Comparison of ENCODE assay signal across 19 mouse cellular contexts in the genomic region with DNA sequence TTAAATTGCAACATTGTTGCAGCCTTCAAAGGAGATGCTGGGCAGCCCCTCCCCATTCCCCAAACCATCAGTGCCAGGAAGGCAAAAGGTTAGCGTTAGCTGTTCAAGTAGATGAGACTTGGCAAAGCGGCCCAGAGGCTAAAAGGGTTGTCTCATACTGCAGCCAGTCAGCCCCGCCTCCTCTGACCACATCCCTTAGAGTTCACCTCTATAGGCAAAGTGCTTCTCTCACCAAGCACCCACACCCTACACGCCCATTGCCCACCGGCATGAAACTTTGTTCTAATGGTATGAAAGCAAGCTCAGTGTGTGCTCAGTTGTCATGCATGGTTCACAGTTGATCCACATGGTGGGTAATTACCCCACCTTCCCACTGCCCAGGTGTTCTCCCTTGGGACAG. TPM values are rescaled to one million over a fixed set of nuclear protein-coding genes. Genes with fewer than 3 reads are reported as not detected.
A peak's percentile ranks its signal among the peaks of the same experiment; 100 is the strongest.
DNase-seq lines count a peak whose midpoint lies in the region; ATAC-seq and TF ChIP-seq lines count a peak whose summit lies in the region.
"Had no signal": no experiment of that assay in that cellular context is flagged by ENCODE, and none has a peak within 500 bp of the region (broad histone marks: within the 10 kb centered on the region; RNA-seq: fewer than 3 reads in every experiment).

No protein-coding gene starts in this region.

- no peak overlapping the region for H3K4me3 ChIP-seq in lung, postnatal 0 days (ENCODE audit: low read depth, low read length)
- no peak overlapping the region for H3K4me3 ChIP-seq in spleen, adult 2 months (ENCODE audit: extremely low read depth, insufficient read depth, insufficient read length)
- H3K4me3 ChIP-seq in liver, postnatal 0 days (ENCODE audit: low read depth, low read length): no peak overlapping the region
- H3K4me3 ChIP-seq: embryonic facial prominence, embryonic 13.5 days; forebrain, embryonic 12.5 days; gastrocnemius, adult 2 months; hindbrain, embryonic 10.5 days; stomach, embryonic 15.5 days had no signal

- peak; percentile 15 for DNase-seq in lung, postnatal 14 days
- DNase-seq in lung, postnatal 0 days (ENCODE audit: low spot score): no peak
- DNase-seq in spleen, adult 2 months (ENCODE audit: low read depth in 1 of 2, low spot score in 2 of 2): peak; percentile 54 to 74
- DNase-seq in thymus, postnatal 4 days: peak; percentile 70
- DNase-seq in retina, postnatal 1 day: no peak
- DNase-seq in liver, postnatal 0 days: no peak
- DNase-seq: adrenal gland, adult 8-10 months; cerebellum, postnatal 25 days; gastrocnemius, adult 2 months; kidney, adult 11 months; liver had no signal

- H3K4me2 ChIP-seq in lung, postnatal 0 days (replicated peaks; ENCODE audit: low read depth, low read length): no peak overlapping the region
- H3K4me2 ChIP-seq in liver, postnatal 0 days (ENCODE audit: low read depth, low read length): no peak overlapping the region
- H3K4me2 ChIP-seq: embryonic facial prominence, embryonic 13.5 days; forebrain, embryonic 12.5 days; heart, embryonic 11.5 days; stomach, embryonic 15.5 days had no signal

- H3K27me3 ChIP-seq in lung, postnatal 0 days (replicated peaks; ENCODE audit: insufficient read depth, low read length): no peaks in the 10 kb centered on the region
- no peaks in the 10 kb centered on the region for H3K27me3 ChIP-seq in spleen, adult 2 months (ENCODE audit: control insufficient read depth, insufficient read depth, low read length)
- H3K27me3 ChIP-seq in liver, postnatal 0 days (ENCODE audit: insufficient read depth, low read length): no peaks in the 10 kb centered on the region
- H3K27me3 ChIP-seq: embryonic facial prominence, embryonic 13.5 days; Patski; stomach, embryonic 15.5 days had no signal

- no peak for ATAC-seq in lung, postnatal 0 days
- ATAC-seq in inflammation-experienced regulatory T-cells, adult 6 months: peak; percentile 67
- ATAC-seq in liver, postnatal 0 days: no peak
- ATAC-seq: Patski had no signal

- no peak for TF ChIP-seq CTCF in lung, postnatal 0 days (IDR thresholded peaks at IDR 0.05)
- no peak for TF ChIP-seq CTCF in spleen, adult 2 months (IDR thresholded peaks at IDR 0.05; ENCODE audit: extremely low read depth, insufficient read depth, insufficient read length, insufficient replicate concordance)
- no peak for TF ChIP-seq CTCF in liver, postnatal 0 days (IDR thresholded peaks at IDR 0.05; ENCODE audit: low read depth)

- no peak overlapping the region for H3K9ac ChIP-seq in lung, postnatal 0 days (replicated peaks; ENCODE audit: low read depth)
- H3K9ac ChIP-seq in liver, postnatal 0 days (replicated peaks): no peak overlapping the region
- H3K9ac ChIP-seq: embryonic facial prominence, embryonic 13.5 days; forebrain, embryonic 12.5 days; stomach, embryonic 15.5 days had no signal

- H3K4me1 ChIP-seq in lung, postnatal 0 days (ENCODE audit: insufficient read depth, low read depth, low read length): no peaks in the 10 kb centered on the region
- H3K4me1 ChIP-seq in spleen, adult 2 months (ENCODE audit: control insufficient read depth, insufficient read depth, insufficient read length): peaks cover 17% of the 10 kb centered on the region; the same call in 1 of the 2 replicates
- no peaks in the 10 kb centered on the region for H3K4me1 ChIP-seq in liver, postnatal 0 days (ENCODE audit: insufficient read depth)
- H3K4me1 ChIP-seq: embryonic facial prominence, embryonic 13.5 days; stomach, embryonic 15.5 days had no signal

- H3K27ac ChIP-seq in lung, postnatal 0 days (ENCODE audit: low read length): no peak overlapping the region
- peak overlapping the region; percentile 81 for H3K27ac ChIP-seq in spleen, adult 2 months (ENCODE audit: insufficient read depth, low read length)
- H3K27ac ChIP-seq in liver, postnatal 0 days (ENCODE audit: low read depth): no peak overlapping the region
- H3K27ac ChIP-seq: embryonic facial prominence, embryonic 13.5 days; forebrain, embryonic 12.5 days; gastrocnemius, adult 2 months; hindbrain, embryonic 10.5 days; macrophage; stomach, embryonic 15.5 days had no signal

- WGBS in lung, postnatal 0 days: 80% methylated on average over 5 of the region's 5 CpGs
- 29% methylated on average over 5 of the region's 5 CpGs for WGBS in spleen, adult 2 months
- 76% methylated on average over 5 of the region's 5 CpGs for WGBS in liver, postnatal 0 days (ENCODE audit: insufficient replicate concordance)

- H3K36me3 ChIP-seq in lung, postnatal 0 days (ENCODE audit: insufficient read depth, low read length): no peaks in the 10 kb centered on the region
- H3K36me3 ChIP-seq in spleen, adult 2 months (ENCODE audit: control insufficient read depth, insufficient read depth, low read length): no peaks in the 10 kb centered on the region
- H3K36me3 ChIP-seq in liver, postnatal 0 days (replicated peaks; ENCODE audit: insufficient read depth, low read length): no peaks in the 10 kb centered on the region
- H3K36me3 ChIP-seq: embryonic facial prominence, embryonic 13.5 days; forebrain, embryonic 12.5 days; hindbrain, embryonic 10.5 days; stomach, embryonic 15.5 days had no signal

- H3K9me3 ChIP-seq in lung, postnatal 0 days (ENCODE audit: low read length): no peaks in the 10 kb centered on the region
- H3K9me3 ChIP-seq in liver, postnatal 0 days (ENCODE audit: low read length): no peaks in the 10 kb centered on the region
- H3K9me3 ChIP-seq: embryonic facial prominence, embryonic 13.5 days; forebrain, embryonic 12.5 days; hindbrain, embryonic 10.5 days; stomach, embryonic 15.5 days had no signal

- no peak for TF ChIP-seq EP300 in lung, postnatal 0 days (IDR thresholded peaks at IDR 0.05)
- no peak for TF ChIP-seq EP300 in liver, postnatal 0 days (IDR thresholded peaks at IDR 0.05; ENCODE audit: low read depth)

- 0 out of 2 replicates have a peak, but pooled peaks have one; percentile 14 for TF ChIP-seq POLR2A in spleen, adult 2 months (IDR thresholded peaks at IDR 0.05; ENCODE audit: low read depth, low read length)

RNA-seq across cellular contexts. Expression of a gene that starts 43.4 kb away (rescaled TPM):
- 5.0 and 5.6 TPM in 2 replicates for polyA plus RNA-seq in lung, postnatal 0 days (2015; fragmentation: Nextera tagmentation; extraction: Ambion mirVana)
- polyA plus RNA-seq in inflammation-experienced regulatory T-cells, adult 6 months (2017; shearing (Covaris generic)): 10 to 100 TPM; 17.0 to 63.3 (median 36.8) TPM
- polyA plus RNA-seq in spleen, adult 2 months (2012; rRNA removed): 43.7 and 46.8 TPM in 2 replicates
- polyA plus RNA-seq in liver, postnatal 0 days (2015; fragmentation: Nextera tagmentation; extraction: Ambion mirVana): 1.1 and 1.5 TPM in 2 replicates

Comparison
In these comparisons a context has a peak if more than half of its experiments do, and no peak if none do; other contexts are left out.
1. DNase-seq: peak in lung, postnatal 14 days (single experiment), spleen, adult 2 months (2 of 2) and thymus, postnatal 4 days (single experiment); none in lung, postnatal 0 days (single experiment), retina, postnatal 1 day (single experiment) and liver, postnatal 0 days (single experiment).